Mouse (Mus musculus) megakaryocyte, embryonic 14.5 days (primary cell): ENCODE measurements around the gene Lhb.

Experiments
- FLI1 ChIP-seq: IDR thresholded peaks from 2 replicates; pipeline ENCODE4 v1.6.1; 2012; ENCODE audit warnings: low read length, inconsistent platforms, mixed read lengths
- GATA1 ChIP-seq: IDR thresholded peaks from 3 replicates; pipeline ENCODE4 v1.6.1; 2012; ENCODE audit warnings: mixed read lengths, low read length, inconsistent platforms, borderline replicate concordance

DNA sequence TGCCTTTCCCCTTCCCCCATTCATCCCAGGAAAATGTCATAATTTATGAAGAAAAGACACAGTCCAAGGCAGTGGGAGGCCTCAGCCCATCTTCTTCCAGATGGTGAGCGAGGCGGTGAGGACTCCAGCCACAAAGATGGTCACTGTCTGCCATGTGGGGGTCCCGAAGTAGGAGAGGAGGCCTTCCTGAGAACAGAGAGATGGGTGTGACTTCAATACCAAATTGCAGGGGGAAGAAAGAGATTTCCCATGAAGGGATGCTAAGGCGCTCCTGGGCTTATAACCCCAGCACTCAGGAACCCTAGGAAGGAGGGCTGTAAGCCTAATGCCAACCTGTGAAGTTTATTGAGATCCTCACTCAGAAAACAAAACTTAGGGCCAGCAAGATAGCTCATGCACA is 41.2 kb downstream of the Lhb start:
- no peak for TF ChIP-seq GATA1
- TF ChIP-seq FLI1 = no peak
